Mouse (Mus musculus): ENCODE measurements around the gene Slc25a10. TPM values are rescaled to one million over a fixed set of nuclear protein-coding genes. Genes with fewer than 3 reads are reported as not detected.

Slc25a10 gene
- polyA plus RNA-seq, 1 experiment from 2014 or later = 31.1 TPM

- H3K27ac ChIP-seq = peak overlapping the region; percentile 81; the same call in 1 of the 2 replicates
- 24% methylated on average over 7 of the region's 7 CpGs for WGBS
- H3K4me3 ChIP-seq = peak overlapping the region; percentile 99
- ATAC-seq = no peak
- H3K36me3 ChIP-seq (ENCODE audit: poor library complexity, severe bottlenecking) = peaks cover 25% of the 10 kb centered on the region
- no peaks in the 10 kb centered on the region for H3K9me3 ChIP-seq (replicated peaks)
- peak overlapping the region; percentile 98 for H3K9ac ChIP-seq
- H3K4me2 ChIP-seq = peak overlapping the region; percentile 94
- H3K4me1 ChIP-seq = peaks cover 28% of the 10 kb centered on the region
- no peaks in the 10 kb centered on the region for H3K27me3 ChIP-seq
Observed at GRCm38 (mm10) chr11:120548786-120549167, 57.1 kb downstream of the Slc25a10 start.

Other genes with a start within 250 kb of the Slc25a10 start
- 3,229 and 3,555 TPM in 2 replicates for gene Actg1, start 143.3 kb upstream of the Slc25a10 start, polyA plus RNA-seq (2015; fragmentation: Nextera tagmentation; extraction: Ambion mirVana)
- gene Fscn2, start 130.3 kb upstream of the Slc25a10 start, polyA plus RNA-seq (2015; fragmentation: Nextera tagmentation; extraction: Ambion mirVana) = 1.3 and 1.7 TPM in 2 replicates
- gene Faap100, start 113.1 kb upstream of the Slc25a10 start, polyA plus RNA-seq (2015; fragmentation: Nextera tagmentation; extraction: Ambion mirVana) = 51.0 and 63.1 TPM in 2 replicates
- 33.6 and 33.9 TPM in 2 replicates for gene Nploc4, start 54.1 kb upstream of the Slc25a10 start, polyA plus RNA-seq (2015; fragmentation: Nextera tagmentation; extraction: Ambion mirVana)
- not detected in 2 replicates for gene Tspan10, start 49.2 kb upstream of the Slc25a10 start, polyA plus RNA-seq (2015; fragmentation: Nextera tagmentation; extraction: Ambion mirVana)
- 0.19 and 0.20 TPM in 2 replicates for gene Pde6g, start 38.3 kb upstream of the Slc25a10 start, polyA plus RNA-seq (2015; fragmentation: Nextera tagmentation; extraction: Ambion mirVana)
- 9.2 and 10.7 TPM in 2 replicates for gene Oxld1, start 33.8 kb upstream of the Slc25a10 start, polyA plus RNA-seq (2015; fragmentation: Nextera tagmentation; extraction: Ambion mirVana)
- gene Ccdc137, start 33.7 kb upstream of the Slc25a10 start, polyA plus RNA-seq (2015; fragmentation: Nextera tagmentation; extraction: Ambion mirVana) = 30.9 and 31.3 TPM in 2 replicates
- 49.8 and 56.5 TPM in 2 replicates for gene Arl16, start 24.2 kb upstream of the Slc25a10 start, polyA plus RNA-seq (2015; fragmentation: Nextera tagmentation; extraction: Ambion mirVana)
- 127 TPM in 2 replicates for gene Mrpl12, start 7.2 kb upstream of the Slc25a10 start, polyA plus RNA-seq (2015; fragmentation: Nextera tagmentation; extraction: Ambion mirVana)
- gene Gcgr, start 38.9 kb downstream of the Slc25a10 start, polyA plus RNA-seq (2015; fragmentation: Nextera tagmentation; extraction: Ambion mirVana) = 0.08 and 0.21 TPM in 2 replicates
- gene Mcrip1, start 57.9 kb downstream of the Slc25a10 start, polyA plus RNA-seq (2015; fragmentation: Nextera tagmentation; extraction: Ambion mirVana) = 228 and 240 TPM in 2 replicates
- not detected in 2 replicates for gene Ppp1r27, start 59.3 kb downstream of the Slc25a10 start, polyA plus RNA-seq (2015; fragmentation: Nextera tagmentation; extraction: Ambion mirVana)
- 253 and 286 TPM in 2 replicates for gene P4hb, start 81.4 kb downstream of the Slc25a10 start, polyA plus RNA-seq (2015; fragmentation: Nextera tagmentation; extraction: Ambion mirVana)
- 462 and 508 TPM in 2 replicates for gene Arhgdia, start 89.8 kb downstream of the Slc25a10 start, polyA plus RNA-seq (2015; fragmentation: Nextera tagmentation; extraction: Ambion mirVana)
- gene Alyref, start 106.5 kb downstream of the Slc25a10 start, polyA plus RNA-seq (2015; fragmentation: Nextera tagmentation; extraction: Ambion mirVana) = 420 and 488 TPM in 2 replicates
- 204 and 211 TPM in 2 replicates for gene Anapc11, start 106.6 kb downstream of the Slc25a10 start, polyA plus RNA-seq (2015; fragmentation: Nextera tagmentation; extraction: Ambion mirVana)
- 0.50 TPM in 1 of 2 replicates, not detected in the other for gene Npb, start 116.6 kb downstream of the Slc25a10 start, polyA plus RNA-seq (2015; fragmentation: Nextera tagmentation; extraction: Ambion mirVana)
- 140 and 159 TPM in 2 replicates for gene Pcyt2, start 126.1 kb downstream of the Slc25a10 start, polyA plus RNA-seq (2015; fragmentation: Nextera tagmentation; extraction: Ambion mirVana)
- gene Sirt7, start 133.4 kb downstream of the Slc25a10 start, polyA plus RNA-seq (2015; fragmentation: Nextera tagmentation; extraction: Ambion mirVana) = 42.7 and 43.1 TPM in 2 replicates
- 19.8 and 24.1 TPM in 2 replicates for gene Mafg, start 141.8 kb downstream of the Slc25a10 start, polyA plus RNA-seq (2015; fragmentation: Nextera tagmentation; extraction: Ambion mirVana)
- 23.9 and 25.5 TPM in 2 replicates for gene Pycr1, start 151.9 kb downstream of the Slc25a10 start, polyA plus RNA-seq (2015; fragmentation: Nextera tagmentation; extraction: Ambion mirVana)
- 0.25 and 0.81 TPM in 2 replicates for gene Myadml2, start 156.3 kb downstream of the Slc25a10 start, polyA plus RNA-seq (2015; fragmentation: Nextera tagmentation; extraction: Ambion mirVana)
- gene Notum, start 169.3 kb downstream of the Slc25a10 start, polyA plus RNA-seq (2015; fragmentation: Nextera tagmentation; extraction: Ambion mirVana) = 0.15 and 0.29 TPM in 2 replicates
- 142 and 151 TPM in 2 replicates for gene Aspscr1, start 181.1 kb downstream of the Slc25a10 start, polyA plus RNA-seq (2015; fragmentation: Nextera tagmentation; extraction: Ambion mirVana)
- 127 TPM in 2 replicates for gene Cenpx, start 221.9 kb downstream of the Slc25a10 start, polyA plus RNA-seq (2015; fragmentation: Nextera tagmentation; extraction: Ambion mirVana)
- gene Lrrc45, start 222.1 kb downstream of the Slc25a10 start, polyA plus RNA-seq (2015; fragmentation: Nextera tagmentation; extraction: Ambion mirVana) = 64.5 and 72.9 TPM in 2 replicates
- 83.0 and 105 TPM in 2 replicates for gene Rac3, start 229.6 kb downstream of the Slc25a10 start, polyA plus RNA-seq (2015; fragmentation: Nextera tagmentation; extraction: Ambion mirVana)
- gene Dcxr, start 235.4 kb downstream of the Slc25a10 start, polyA plus RNA-seq (2015; fragmentation: Nextera tagmentation; extraction: Ambion mirVana) = 7.8 and 9.5 TPM in 2 replicates
- gene Cbr2, start 240.3 kb downstream of the Slc25a10 start, polyA plus RNA-seq (2015; fragmentation: Nextera tagmentation; extraction: Ambion mirVana) = 0.26 TPM in 1 of 2 replicates, not detected in the other